Mouse (Mus musculus) myocyte (in vitro differentiated cells): ENCODE results near the gene Tmed1. TPM values are rescaled to one million over a fixed set of nuclear protein-coding genes. Genes with fewer than 3 reads are reported as not detected.
"Not testable (repeated sequence)": the region's sequence is repeated elsewhere in the genome, so short reads cannot be mapped to it uniquely, and the experiment has no call there.

Experiments used
- H3K27me3 ChIP-seq: one replicate; pipeline ENCODE4 v1.6.1; 2011; ENCODE audit not compliant: control insufficient read depth, insufficient read depth, insufficient read length
- H3K36me3 ChIP-seq: one replicate; pipeline ENCODE4 v1.6.1; 2011; ENCODE audit not compliant: control insufficient read depth, insufficient read depth
- H3K4me2 ChIP-seq: one replicate; pipeline ENCODE4 v1.6.1; 2011; ENCODE audit warnings: low read depth, control low read depth
- H3K4me3 ChIP-seq: one replicate; pipeline ENCODE4 v1.5.1; 2011; ENCODE audit warnings: mild to moderate bottlenecking, control low read depth, moderate library complexity
- H3K79me2 ChIP-seq: one replicate; pipeline ENCODE4 v1.6.1; 2011; ENCODE audit not compliant: control insufficient read depth, insufficient read depth
- H3ac ChIP-seq: one replicate; pipeline ENCODE4 v1.6.1; 2011; ENCODE audit not compliant: control insufficient read depth, insufficient read length
- CEBPB ChIP-seq: IDR thresholded peaks from 2 replicates; pipeline ENCODE4 v1.6.1; 2011; ENCODE audit warnings: mild to moderate bottlenecking, moderate library complexity; ENCODE audit not compliant: poor library complexity, insufficient read depth, severe bottlenecking
- E2F4 ChIP-seq: IDR thresholded peaks from one replicate; pipeline ENCODE4 v1.6.1; 2011; ENCODE audit warnings: mild to moderate bottlenecking, control low read depth, moderate library complexity; ENCODE audit not compliant: insufficient read depth
- MAX ChIP-seq: IDR thresholded peaks from one replicate; pipeline ENCODE4 v1.6.1; 2011; ENCODE audit warnings: low read depth, mild to moderate bottlenecking, control low read depth
- MYOD1 ChIP-seq, 3 experiments: IDR thresholded peaks; one replicate each; pipeline ENCODE4 v1.6.1; 2011; ENCODE audit warnings: control low read depth in 2 of 3, low read depth in 2 of 3, mild to moderate bottlenecking in 2 of 3, moderate library complexity in 1 of 3; ENCODE audit not compliant: insufficient read length in 2 of 3, control insufficient read depth in 1 of 3
- MYOG ChIP-seq, 3 experiments: IDR thresholded peaks; one replicate each; pipeline ENCODE4 v1.6.1; 2011; ENCODE audit warnings: control low read depth in 2 of 3, low read depth in 2 of 3, mild to moderate bottlenecking in 2 of 3; ENCODE audit not compliant: insufficient read length in 2 of 3, control insufficient read depth in 1 of 3, insufficient read depth in 1 of 3
- POLR2A ChIP-seq: IDR thresholded peaks from one replicate; pipeline ENCODE4 v1.6.1; 2011; ENCODE audit warnings: low read depth, mild to moderate bottlenecking, control low read depth, moderate library complexity; ENCODE audit not compliant: insufficient read length
- POLR2AphosphoS2 ChIP-seq: IDR thresholded peaks from one replicate; pipeline ENCODE4 v1.6.1; 2011; ENCODE audit warnings: low read depth, control low read depth; ENCODE audit not compliant: insufficient read length
- REST ChIP-seq: IDR thresholded peaks from one replicate; pipeline ENCODE4 v1.6.1; 2011; ENCODE audit warnings: mild to moderate bottlenecking, control low read depth, moderate library complexity; ENCODE audit not compliant: insufficient read depth, insufficient read length
- SRF ChIP-seq: IDR thresholded peaks from one replicate; pipeline ENCODE4 v1.6.1; 2011; ENCODE audit warnings: low read depth; ENCODE audit not compliant: control insufficient read depth, insufficient read length
- TCF12 ChIP-seq: IDR thresholded peaks from one replicate; pipeline ENCODE4 v1.6.1; 2011; ENCODE audit warnings: mild to moderate bottlenecking, control low read depth; ENCODE audit not compliant: poor library complexity, insufficient read depth, severe bottlenecking
- TCF3 ChIP-seq: IDR thresholded peaks from one replicate; pipeline ENCODE4 v1.6.1; 2011; ENCODE audit warnings: low read depth, control low read depth; ENCODE audit not compliant: insufficient read length
- USF1 ChIP-seq: IDR thresholded peaks from one replicate; pipeline ENCODE4 v1.6.1; 2011; ENCODE audit warnings: low read depth, mild to moderate bottlenecking, control low read depth, moderate library complexity
- polyA plus RNA-seq: library from polyadenylated mRNA; unstranded; fragments of >200 nt; fragmentation: generic; extraction: Trizol; gene quantifications from one replicate; pipeline ENCODE4 v1.2.1, GENCODE M21; 2012; ENCODE audit warnings: missing spikeins

Gene Tmed1
- polyA plus RNA-seq, 1 experiment = 47.3 TPM

DNA sequence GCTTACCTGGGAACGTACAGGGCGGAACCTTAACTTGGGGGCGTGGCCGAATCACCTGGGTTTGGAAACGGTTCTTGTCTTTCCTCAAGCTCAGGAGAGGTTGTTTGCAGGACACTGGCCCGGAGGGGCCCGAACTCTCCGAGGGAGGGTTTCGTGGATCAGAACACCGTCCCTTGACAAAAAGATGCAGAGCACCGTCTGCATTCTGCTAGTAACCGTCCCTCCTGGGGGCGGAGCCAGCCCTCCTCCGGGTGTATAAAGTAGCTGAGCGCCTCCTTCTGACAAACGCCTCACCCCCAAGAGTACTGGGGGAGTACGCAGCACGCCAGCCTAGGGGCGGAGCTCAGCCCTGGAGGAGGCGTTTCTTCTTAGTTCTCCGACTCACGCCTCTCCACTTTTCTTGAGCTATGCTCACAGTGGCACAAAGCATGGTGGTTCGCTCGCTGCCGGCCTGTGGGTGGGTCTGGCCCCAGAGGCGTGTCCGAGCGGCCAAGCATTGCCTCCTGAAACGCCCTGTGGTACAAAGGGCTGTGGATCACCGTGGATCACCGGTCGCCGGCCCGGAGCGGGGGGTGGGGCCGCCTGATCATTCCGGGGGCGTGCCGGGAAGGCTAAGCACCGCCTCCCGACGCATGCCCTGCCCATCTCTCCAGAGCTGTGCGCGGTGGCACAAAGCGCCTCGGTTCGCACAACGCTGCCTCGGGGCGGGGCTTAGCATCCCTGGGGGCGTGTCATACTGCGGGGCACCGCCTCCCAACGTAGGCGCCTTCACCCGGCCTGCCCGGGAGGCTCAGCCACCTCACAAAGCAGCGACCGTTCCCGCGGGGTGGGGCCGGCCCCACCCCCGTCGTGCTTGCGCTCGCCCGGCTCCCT, 36.1 kb upstream of the Tmed1 start:
- H3K4me3 ChIP-seq = peak overlapping the region; percentile 81
- no peaks in the 10 kb centered on the region for H3K36me3 ChIP-seq
- H3K79me2 ChIP-seq = peaks cover 36% of the 10 kb centered on the region
- no peaks in the 10 kb centered on the region for H3K27me3 ChIP-seq
- TF ChIP-seq MYOD1 (IDR thresholded peaks at IDR 0.05; ENCODE audit: control insufficient read depth in 1 of 3, insufficient read length in 2 of 3, low read depth in 2 of 3) = no peak
- no peak for TF ChIP-seq SRF
- no peak for TF ChIP-seq REST
- TF ChIP-seq MAX = no peak
- peak; percentile 56 for TF ChIP-seq POLR2A
- no peak for TF ChIP-seq TCF3
- peak; percentile 11 for TF ChIP-seq E2F4
- no peak for TF ChIP-seq USF1
- no peak for TF ChIP-seq POLR2AphosphoS2
- no peak for TF ChIP-seq TCF12
- TF ChIP-seq MYOG (IDR thresholded peaks at IDR 0.05; ENCODE audit: control insufficient read depth in 1 of 3, insufficient read depth in 1 of 3, insufficient read length in 2 of 3, low read depth in 2 of 3) = peak in 1 of 3 experiments; percentile 31
- no peak for TF ChIP-seq CEBPB
- H3ac ChIP-seq = peak overlapping the region; percentile 80
- peak overlapping the region; percentile 88 for H3K4me2 ChIP-seq

GRCm38 (mm10) chr9:21545351-21545915, 35.4 kb upstream of the Tmed1 start:
- Histone ChIP-seq H3ac (no peak overlapping the region), H3K36me3 (no peaks in the 10 kb centered on the region), H3K27me3 (no peaks in the 10 kb centered on the region), H3K4me3 (peak overlapping the region; percentile 81), H3K4me2 (peak overlapping the region; percentile 88), H3K79me2 (peaks cover 30% of the 10 kb centered on the region)
- TF ChIP-seq TCF12 (no peak), MYOD1 (IDR thresholded peaks at IDR 0.05; ENCODE audit: control insufficient read depth in 1 of 3, insufficient read length in 2 of 3, low read depth in 2 of 3) (no peak), CEBPB (no peak), MAX (no peak), POLR2A (no peak), TCF3 (no peak), MYOG (IDR thresholded peaks at IDR 0.05; ENCODE audit: control insufficient read depth in 1 of 3, insufficient read depth in 1 of 3, insufficient read length in 2 of 3, low read depth in 2 of 3) (no peak), SRF (no peak), USF1 (no peak), REST (no peak), POLR2AphosphoS2 (no peak), E2F4 (no peak)

DNA sequence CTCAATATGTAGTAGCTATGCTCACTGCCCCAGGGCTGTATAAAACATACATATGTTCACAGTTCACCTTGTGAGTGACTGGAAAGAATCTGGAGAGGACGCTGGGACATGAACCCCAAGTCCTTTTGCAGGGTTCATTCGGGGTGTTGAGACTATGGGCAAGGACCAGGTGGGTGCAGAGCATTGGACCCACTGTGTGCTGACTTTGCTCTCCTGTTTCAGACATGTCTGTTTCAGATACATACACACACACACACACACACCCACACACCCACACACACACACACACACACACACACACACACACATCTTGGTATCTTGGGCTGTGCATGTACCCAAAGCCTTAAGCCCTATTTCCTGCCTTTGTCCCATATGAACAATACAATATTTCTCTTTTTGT, 31.9 kb upstream of the Tmed1 start:
- not testable (repeated sequence) for H3K4me2 ChIP-seq, H3K36me3 ChIP-seq, H3K4me3 ChIP-seq, H3K79me2 ChIP-seq, H3ac ChIP-seq, H3K27me3 ChIP-seq

DNA sequence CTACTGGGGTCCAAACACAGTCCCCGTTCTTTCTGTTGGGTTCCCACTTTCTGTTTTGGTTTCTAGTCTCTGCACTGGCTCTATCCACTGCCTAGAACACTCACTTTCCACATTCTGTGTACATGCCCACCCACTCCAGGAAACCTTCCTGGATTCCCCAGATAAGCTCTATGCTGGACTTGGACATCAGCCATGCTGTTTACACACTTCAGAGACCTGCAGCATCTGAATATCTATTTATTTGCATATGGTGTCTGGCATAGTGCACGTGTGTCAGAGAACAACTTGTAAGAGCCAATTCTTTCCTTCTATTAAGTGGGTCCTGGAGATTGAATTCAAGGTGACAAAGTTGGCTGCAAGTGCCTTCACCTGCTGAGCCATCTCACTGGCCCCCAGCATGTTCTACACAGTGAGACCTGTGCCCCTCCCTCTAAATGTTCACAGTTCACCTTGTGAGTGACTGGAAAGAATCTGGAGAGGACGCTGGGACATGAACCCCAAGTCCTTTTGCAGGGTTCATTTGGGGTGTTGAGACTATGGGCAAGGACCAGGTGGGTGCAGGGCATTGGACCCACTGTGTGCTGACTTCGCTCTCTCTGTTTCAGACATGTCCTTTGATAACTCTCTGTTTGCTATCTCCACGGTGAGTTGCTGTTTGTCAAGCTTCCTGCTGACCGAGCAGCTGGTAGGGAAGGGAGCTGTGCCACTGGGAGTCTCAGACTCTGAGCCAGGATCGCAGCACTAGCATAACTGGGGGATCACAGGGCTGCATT, 30.1 kb upstream of the Tmed1 start:
- TF ChIP-seq MAX (no peak), MYOD1 (IDR thresholded peaks at IDR 0.05; ENCODE audit: control insufficient read depth in 1 of 3, insufficient read length in 2 of 3, low read depth in 2 of 3) (no peak), MYOG (IDR thresholded peaks at IDR 0.05; ENCODE audit: control insufficient read depth in 1 of 3, insufficient read depth in 1 of 3, insufficient read length in 2 of 3, low read depth in 2 of 3) (no peak), TCF12 (no peak), POLR2A (no peak), REST (no peak), POLR2AphosphoS2 (no peak), USF1 (no peak), SRF (no peak), E2F4 (no peak), CEBPB (no peak), TCF3 (no peak)
- H3ac ChIP-seq = no peak overlapping the region
- H3K4me2 ChIP-seq = no peak overlapping the region
- H3K4me3 ChIP-seq = no peak overlapping the region
- no peaks in the 10 kb centered on the region for H3K36me3 ChIP-seq
- no peaks in the 10 kb centered on the region for H3K79me2 ChIP-seq
- no peaks in the 10 kb centered on the region for H3K27me3 ChIP-seq
